Mouse (Mus musculus) heart, postnatal 0 days (tissue): ENCODE data around the gene Slc30a1.

Source experiments
- CTCF ChIP-seq: IDR thresholded peaks from 2 replicates; pipeline ENCODE4 v1.5.1; 2016; ENCODE audit warnings: antibody characterized with exemption, control low read depth, low read depth
- EP300 ChIP-seq: IDR thresholded peaks from 2 replicates; pipeline ENCODE4 v1.6.1; 2016; ENCODE audit warnings: antibody characterized with exemption, low read depth

DNA sequence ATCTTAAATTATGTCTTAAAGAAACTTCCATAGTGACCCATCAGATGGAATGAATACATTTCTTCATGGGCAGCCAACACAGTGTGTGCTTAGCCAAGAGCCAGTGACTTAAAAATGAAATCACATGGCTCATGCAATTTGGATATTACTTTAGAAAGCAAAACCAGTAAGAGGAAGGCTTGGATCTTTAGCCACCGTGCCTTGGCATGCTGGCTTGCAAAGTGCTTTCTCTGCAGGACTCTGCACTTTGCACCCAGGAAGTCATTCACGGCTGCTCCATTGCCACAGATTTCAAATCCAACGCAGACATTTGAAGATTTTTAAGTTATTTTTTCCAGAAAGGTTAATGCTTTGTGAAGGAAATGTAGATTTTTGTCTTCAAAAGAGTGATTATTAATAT, 4.1 kb downstream of the Slc30a1 start:
- TF ChIP-seq CTCF, result no peak
- no peak for TF ChIP-seq EP300
